Mouse (Mus musculus) spleen, adult 2 months (tissue): ENCODE data around the gene Gpr108.

Experiments
- CTCF ChIP-seq: fragments of 200-500 bp; IDR thresholded peaks from 2 replicates; pipeline ENCODE4 v1.5.1; 2011; ENCODE audit warnings: mild to moderate bottlenecking, inconsistent platforms; ENCODE audit not compliant: insufficient read depth, insufficient read length, insufficient replicate concordance; ENCODE audit errors: extremely low read depth
- POLR2A ChIP-seq: fragments of 200-500 bp; IDR thresholded peaks from 2 replicates; pipeline ENCODE4 v1.6.1; 2011; ENCODE audit warnings: low read depth, low read length, inconsistent platforms

GRCm38 (mm10) chr17:57211501-57211900, 36.7 kb downstream of the Gpr108 start:
- TF ChIP-seq CTCF (no peak), POLR2A (no peak)
